Mouse (Mus musculus) heart, embryonic 16.5 days (tissue): ENCODE data around the gene Agrp. TPM values are rescaled to one million over a fixed set of nuclear protein-coding genes. Genes with fewer than 3 reads are reported as not detected.
"Not testable (repeated sequence)": the region's sequence is repeated elsewhere in the genome, so short reads cannot be mapped to it uniquely, and the experiment has no call there.

Source experiments
- ATAC-seq: fragments of 200-750 bp; cut with Nextera tagmentation; replicated peaks from 2 replicates; pipeline ENCODE4 v1.8.0; 2017; ENCODE audit warnings: moderate number of reproducible peaks; ENCODE audit not compliant: insufficient read depth, low FRiP score; ENCODE audit errors: extremely low read depth
- H3K27ac ChIP-seq: fragments of 300-500 bp; sonication (generic); 2 replicates; pipeline ENCODE4 v1.5.1; 2014; ENCODE audit warnings: mild to moderate bottlenecking, low read length, control low read depth, moderate library complexity
- H3K27me3 ChIP-seq: fragments of 300-500 bp; sonication (generic); 2 replicates; pipeline ENCODE4 v1.6.1; 2014; ENCODE audit warnings: low read length, mixed read lengths; ENCODE audit not compliant: control insufficient read depth, insufficient read depth
- H3K36me3 ChIP-seq: fragments of 300-500 bp; sonication (generic); 2 replicates; pipeline ENCODE4 v1.6.1; 2014; ENCODE audit not compliant: control insufficient read depth, insufficient read depth
- H3K4me1 ChIP-seq: fragments of 300-500 bp; sonication (generic); 2 replicates; pipeline ENCODE4 v1.6.1; 2014; ENCODE audit warnings: low read length, mixed read lengths; ENCODE audit not compliant: control insufficient read depth, insufficient read depth
- H3K4me2 ChIP-seq: fragments of 300-500 bp; sonication (generic); 2 replicates; pipeline ENCODE4 v1.6.1; 2014; ENCODE audit warnings: low read depth, mild to moderate bottlenecking, control low read depth, low read length
- H3K4me3 ChIP-seq: fragments of 300-500 bp; sonication (generic); 2 replicates; pipeline ENCODE4 v1.5.1; 2014; ENCODE audit warnings: mild to moderate bottlenecking, control low read depth, low read length
- H3K9ac ChIP-seq: fragments of 300-500 bp; sonication (generic); 2 replicates; pipeline ENCODE4 v1.6.1; 2014; ENCODE audit warnings: low read length, control low read depth
- H3K9me3 ChIP-seq: fragments of 300-500 bp; sonication (generic); replicated peaks from 2 replicates; pipeline ENCODE4 v1.6.1; 2016; ENCODE audit warnings: low read length; ENCODE audit not compliant: control insufficient read depth
- WGBS: fragments of 180-500 bp; shearing (Covaris S2); extraction: QIAGEN DNeasy Blood & Tissue Kit; methylation state at CpG from one replicate; pipeline ENCODE4 v1.1.7; 2014; 5-methylcytosine and 5-hydroxymethylcytosine counted together
- polyA plus RNA-seq: library from polyadenylated mRNA; unstranded; fragments of >200 nt; fragmentation: Nextera tagmentation; extraction: Ambion mirVana; gene quantifications from 2 replicates; pipeline ENCODE4 v1.2.1, GENCODE M21; 2015

Gene Agrp
- polyA plus RNA-seq, 1 experiment from 2014 or later = not detected

DNA sequence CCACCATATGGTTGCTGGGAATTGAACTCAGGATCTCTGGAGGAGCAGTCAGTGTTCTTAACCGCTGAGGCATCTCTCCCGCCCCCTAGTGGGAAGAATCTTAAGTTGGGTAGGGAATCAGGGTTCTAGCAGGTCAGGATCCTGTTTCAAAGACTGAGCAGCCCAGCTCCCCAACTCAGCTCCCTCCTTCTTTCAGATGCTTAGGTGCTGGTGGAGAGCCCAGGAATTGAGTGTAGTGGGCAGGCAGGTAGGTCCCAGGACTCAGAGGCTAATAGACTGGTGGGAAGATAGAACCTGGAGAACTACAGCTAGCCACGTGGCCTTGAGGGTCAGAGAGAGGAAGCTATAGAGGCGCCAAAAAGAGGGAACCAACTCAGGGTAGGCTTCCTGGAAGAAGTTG lies 29.5 kb downstream of the Agrp start:
- Histone ChIP-seq H3K36me3 (no peaks in the 10 kb centered on the region), H3K4me3 (no peak overlapping the region), H3K9ac (no peak overlapping the region), H3K9me3 (no peaks in the 10 kb centered on the region), H3K4me2 (no peak overlapping the region), H3K27me3 (no peaks in the 10 kb centered on the region), H3K4me1 (peaks cover 28% of the 10 kb centered on the region), H3K27ac (no peak overlapping the region)
- 28% methylated on average over 4 of the region's 4 CpGs for WGBS
- ATAC-seq = no peak

- Histone ChIP-seq H3K9ac (peak overlapping the region; percentile 97), H3K9me3 (no peaks in the 10 kb centered on the region), H3K4me3 (peak overlapping the region; percentile 94), H3K27ac (peak overlapping the region; percentile 94), H3K36me3 (no peaks in the 10 kb centered on the region), H3K4me2 (peak overlapping the region; percentile 90), H3K4me1 (peaks cover 27% of the 10 kb centered on the region), H3K27me3 (no peaks in the 10 kb centered on the region)
- no peak for ATAC-seq
- 6% methylated on average over 10 of the region's 10 CpGs for WGBS
These were observed 30.1 kb downstream of the Agrp start for GRCm38 (mm10) chr8:105607062-105607461.

DNA sequence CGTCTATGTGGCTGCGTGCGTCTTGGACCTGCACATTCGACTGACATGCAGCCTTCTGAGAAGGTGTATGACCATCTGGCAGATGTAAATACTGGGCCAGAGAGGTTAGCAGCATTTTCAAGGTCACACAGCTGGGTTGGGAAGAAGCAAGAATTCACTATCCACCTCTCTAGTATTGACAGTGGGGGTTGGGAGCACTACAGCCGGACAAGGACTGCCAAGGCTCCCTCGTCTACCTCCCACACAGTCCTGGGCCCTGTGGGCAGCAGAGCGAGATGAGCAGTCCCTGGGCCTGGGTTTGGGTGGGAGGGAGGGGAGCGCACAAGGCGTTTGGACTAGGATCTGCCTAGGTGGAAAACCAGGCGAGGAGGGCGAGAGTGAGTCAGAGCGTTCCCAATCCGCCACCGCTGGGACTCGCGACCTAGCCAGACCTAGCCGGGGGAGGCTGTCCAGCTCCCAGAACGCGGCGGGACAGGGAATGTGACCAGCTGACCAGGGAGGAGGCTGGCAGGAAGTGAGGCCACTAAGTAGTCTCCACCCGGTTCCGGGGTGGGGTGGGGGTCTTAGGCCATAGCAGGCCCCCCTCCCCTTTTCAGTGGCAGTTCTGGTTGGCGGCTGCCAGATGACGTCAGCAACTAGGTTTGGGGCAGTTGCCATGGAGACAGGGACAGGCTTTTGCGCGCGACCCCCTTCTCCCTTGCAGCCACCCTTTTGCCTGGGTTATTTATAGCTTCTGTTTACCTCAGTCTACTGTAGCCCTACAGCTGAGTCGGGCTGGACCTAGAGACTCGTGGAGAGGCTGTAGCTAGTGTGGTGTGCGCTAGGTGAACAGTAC lies 30.8 kb downstream of the Agrp start:
- Histone ChIP-seq H3K4me1 (peaks cover 27% of the 10 kb centered on the region), H3K27me3 (no peaks in the 10 kb centered on the region), H3K9me3 (no peaks in the 10 kb centered on the region), H3K9ac (peak overlapping the region; percentile 97), H3K27ac (peak overlapping the region; percentile 94), H3K4me3 (peak overlapping the region; percentile 94), H3K36me3 (no peaks in the 10 kb centered on the region), H3K4me2 (peak overlapping the region; percentile 90)
- ATAC-seq = peak; percentile 69
- 1% methylated on average over 30 of the region's 30 CpGs for WGBS

DNA sequence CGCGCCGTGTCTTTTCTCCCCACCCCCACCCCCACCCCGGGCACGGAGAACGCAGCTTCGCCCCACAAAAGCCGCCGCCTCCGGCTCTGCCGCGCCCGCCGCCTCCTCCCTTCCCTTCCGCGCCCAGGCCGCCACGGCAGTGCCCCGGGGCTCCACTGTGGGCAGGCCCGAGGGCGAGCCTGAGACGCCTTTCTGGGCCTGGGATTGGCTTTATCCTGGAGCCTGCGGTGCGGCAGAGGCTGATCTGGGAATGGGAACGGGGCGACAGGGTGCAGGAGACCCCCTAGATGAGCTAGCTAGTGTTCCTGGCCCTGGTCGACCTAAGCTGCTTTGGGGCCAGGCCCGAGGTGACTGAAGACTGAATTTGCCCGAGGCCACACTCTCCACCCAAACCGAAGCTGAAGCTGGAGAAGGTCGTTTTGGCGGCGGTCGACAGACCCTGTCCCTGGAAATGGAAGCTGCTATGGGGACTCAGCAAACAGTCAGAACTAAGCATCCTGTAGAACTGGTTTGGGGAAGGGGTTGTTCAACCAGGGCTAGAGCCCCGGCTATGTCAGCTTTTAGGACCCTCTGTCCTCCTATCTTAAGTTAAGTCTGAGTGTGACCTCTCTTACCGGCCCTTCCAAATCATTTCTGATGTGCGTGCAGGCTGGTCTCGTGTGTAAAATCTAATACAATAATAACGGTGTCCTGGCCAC lies 31.6 kb downstream of the Agrp start:
- no peaks in the 10 kb centered on the region for H3K36me3 ChIP-seq
- H3K27ac ChIP-seq = peak overlapping the region; percentile 94
- H3K4me1 ChIP-seq = peaks cover 27% of the 10 kb centered on the region
- no peaks in the 10 kb centered on the region for H3K27me3 ChIP-seq
- H3K9me3 ChIP-seq = no peaks in the 10 kb centered on the region
- peak; percentile 41 for ATAC-seq
- H3K4me2 ChIP-seq = peak overlapping the region; percentile 90
- H3K9ac ChIP-seq = peak overlapping the region; percentile 97
- H3K4me3 ChIP-seq = peak overlapping the region; percentile 94
- under 1% methylated on average over 35 of the region's 39 CpGs for WGBS

- ATAC-seq = peak; percentile 84
- peak within 1 kb of the TSS; percentile 90 for H3K4me2 ChIP-seq
- H3K9ac ChIP-seq = peak within 1 kb of the TSS; percentile 97
- H3K4me1 ChIP-seq = peaks cover 27% of the 10 kb centered on the region
- no peaks in the 10 kb centered on the region for H3K27me3 ChIP-seq
- under 1% methylated on average over 41 of the region's 42 CpGs for WGBS
- no peaks in the 10 kb centered on the region for H3K36me3 ChIP-seq
- H3K9me3 ChIP-seq = no peaks in the 10 kb centered on the region
- peak within 1 kb of the TSS; percentile 94 for H3K27ac ChIP-seq
- peak within 1 kb of the TSS; percentile 94 for H3K4me3 ChIP-seq
These were observed 32.3 kb downstream of the Agrp start, which contains the start of gene Ripor1 for GRCm38 (mm10) chr8:105604804-105605381. Gene Ripor1 (plus strand): TSS chr8:105605255.

GRCm38 (mm10) chr8:105602540-105602939 lies 34.7 kb downstream of the Agrp start:
- peaks cover 14% of the 10 kb centered on the region for H3K4me1 ChIP-seq
- not testable (repeated sequence) for H3K27ac ChIP-seq, H3K4me3 ChIP-seq, H3K9ac ChIP-seq, H3K36me3 ChIP-seq, H3K9me3 ChIP-seq, H3K4me2 ChIP-seq, H3K27me3 ChIP-seq, ATAC-seq
- WGBS = 66% methylated on average over 3 of the region's 3 CpGs

GRCm38 (mm10) chr8:105601301-105601700 lies 35.9 kb downstream of the Agrp start:
- Histone ChIP-seq H3K4me2 (no peak overlapping the region), H3K9ac (no peak overlapping the region), H3K27ac (no peak overlapping the region), H3K4me3 (no peak overlapping the region), H3K27me3 (no peaks in the 10 kb centered on the region), H3K36me3 (no peaks in the 10 kb centered on the region), H3K4me1 (peaks cover 12% of the 10 kb centered on the region), H3K9me3 (no peaks in the 10 kb centered on the region)
- 62% methylated on average over 5 of the region's 5 CpGs for WGBS
- ATAC-seq = no peak

GRCm38 (mm10) chr8:105598777-105599176 lies 38.4 kb downstream of the Agrp start:
- 53% methylated on average over 6 of the region's 6 CpGs for WGBS
- Histone ChIP-seq H3K4me1 (peaks cover 9% of the 10 kb centered on the region; the same call in 1 of the 2 replicates), H3K27me3 (no peaks in the 10 kb centered on the region), H3K9ac (no peak overlapping the region), H3K9me3 (no peaks in the 10 kb centered on the region), H3K27ac (no peak overlapping the region), H3K36me3 (no peaks in the 10 kb centered on the region), H3K4me2 (no peak overlapping the region), H3K4me3 (no peak overlapping the region)
- no peak for ATAC-seq
